Mouse (Mus musculus) left cerebral cortex, postnatal 36 days (tissue): Measurements from ENCODE around the gene Dhrs2. TPM values are rescaled to one million over a fixed set of nuclear protein-coding genes. Genes with fewer than 3 reads are reported as not detected.
A peak's percentile ranks its signal among the peaks of the same experiment; 100 is the strongest.

ENCODE experiments used
- DNase-seq, 2 experiments: peaks; one replicate each; pipeline ENCODE4 v3.0.0; 2021 to 2022; ENCODE audit warnings: low spot score in 2 of 2, mixed read lengths in 1 of 2
- intact Hi-C: fragments of 180-260 bp; cut with DNase I; formaldehyde crosslinking; loops from one replicate; pipeline ENCODE4 v1.15.1; 2025
- total RNA-seq, 2 experiments: library from RNA; stranded (reverse); gene quantifications; 2 replicates each; pipeline ENCODE4 v1.2.3; 2021

Gene Dhrs2
- total RNA-seq: not detected

- intact Hi-C loops: no loop called here
- no peak for DNase-seq
Measured at GRCm38 (mm10) chr14:55221707-55222106, at the start of gene Dhrs2. Dhrs2 (plus strand) TSS chr14:55222007.

GRCm38 (mm10) chr14:55174164-55174563 is 47.6 kb upstream of the Dhrs2 start:
- DNase-seq: no peak
- intact Hi-C loops: no loop called here

- peak; percentile 38 to 47 for DNase-seq
- intact Hi-C loops: no loop called here
Measured at GRCm38 (mm10) chr14:55177274-55177673, 44.5 kb upstream of the Dhrs2 start.

- DNase-seq: no peak
- intact Hi-C loops: no loop called here
Measured at GRCm38 (mm10) chr14:55180951-55181350, 40.9 kb upstream of the Dhrs2 start.

GRCm38 (mm10) chr14:55183231-55183630 is 38.6 kb upstream of the Dhrs2 start:
- no peak for DNase-seq

GRCm38 (mm10) chr14:55184640-55185145 is 37.1 kb upstream of the Dhrs2 start:
- no peak for DNase-seq
- intact Hi-C loops: no loop called here

More at GRCm38 (mm10) chr14:55183231-55183630, 38.6 kb upstream of the Dhrs2 start:
- intact Hi-C loops: no loop called here

GRCm38 (mm10) chr14:55188491-55188890 is 33.3 kb upstream of the Dhrs2 start:
- intact Hi-C loops: no loop called here
- DNase-seq: peak in 1 of 2 experiments; percentile 13

DNA sequence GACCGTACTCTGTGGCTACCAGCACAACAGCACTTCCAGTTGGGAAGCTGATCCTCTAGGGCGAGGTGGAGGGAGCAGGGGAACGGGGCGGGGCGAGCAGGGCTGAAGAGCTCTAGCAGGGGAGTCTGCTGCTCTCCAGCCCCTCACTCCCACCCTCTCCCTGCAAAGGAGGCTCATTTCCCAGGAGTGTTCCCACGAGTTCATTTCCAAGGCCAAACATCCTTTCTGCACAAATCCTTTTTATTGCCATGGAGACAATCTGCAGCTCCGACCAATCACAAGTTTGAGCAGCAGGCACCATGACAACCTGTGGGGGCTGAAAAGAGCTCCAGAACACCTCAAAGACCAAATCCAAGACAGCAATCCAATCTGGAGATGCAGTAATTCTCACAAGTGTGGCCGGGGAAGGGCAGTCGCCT is 32.4 kb upstream of the Dhrs2 start:
- DNase-seq: peak; percentile 69 to 74
- intact Hi-C loops: no loop called here

- no peak for DNase-seq
- intact Hi-C loops: no loop called here
Measured at GRCm38 (mm10) chr14:55193354-55193753, 28.5 kb upstream of the Dhrs2 start.

DNA sequence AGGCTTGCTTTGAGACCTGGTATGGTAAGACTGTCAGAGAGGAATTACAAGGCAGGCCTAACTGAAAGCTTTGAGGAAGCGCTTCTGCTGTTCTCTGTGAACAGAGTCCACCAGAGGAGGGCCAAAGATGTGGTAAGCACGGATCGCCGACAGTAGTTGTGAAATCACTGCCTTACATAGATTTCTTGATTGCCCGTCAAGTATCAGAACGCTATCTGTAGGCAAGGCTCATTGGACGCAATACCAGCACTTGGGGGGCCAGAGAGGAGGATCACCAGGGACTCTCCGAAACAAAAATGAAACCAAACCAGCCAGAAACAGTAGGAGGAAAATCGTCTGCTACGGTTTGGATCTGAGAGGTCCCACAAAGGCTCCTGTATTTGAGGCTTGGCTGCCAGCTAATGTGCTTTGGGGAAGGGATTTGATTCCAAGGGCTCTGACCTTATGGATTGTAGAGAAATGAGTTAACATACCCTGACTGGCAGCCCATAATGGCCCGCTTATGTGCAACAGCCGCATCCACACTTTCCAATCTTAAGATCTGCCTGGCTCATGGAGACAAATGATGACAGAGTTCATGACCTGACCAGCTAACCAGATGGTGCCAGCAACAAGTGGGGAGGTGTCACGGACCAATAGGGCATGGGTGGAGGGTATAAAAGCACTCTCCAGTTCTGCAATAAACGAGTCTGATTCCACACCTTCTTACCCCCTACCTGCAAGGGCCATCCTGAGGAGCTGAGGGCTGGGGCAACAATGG is 27.8 kb upstream of the Dhrs2 start:
- no peak for DNase-seq
- intact Hi-C loops: no loop called here

DNA sequence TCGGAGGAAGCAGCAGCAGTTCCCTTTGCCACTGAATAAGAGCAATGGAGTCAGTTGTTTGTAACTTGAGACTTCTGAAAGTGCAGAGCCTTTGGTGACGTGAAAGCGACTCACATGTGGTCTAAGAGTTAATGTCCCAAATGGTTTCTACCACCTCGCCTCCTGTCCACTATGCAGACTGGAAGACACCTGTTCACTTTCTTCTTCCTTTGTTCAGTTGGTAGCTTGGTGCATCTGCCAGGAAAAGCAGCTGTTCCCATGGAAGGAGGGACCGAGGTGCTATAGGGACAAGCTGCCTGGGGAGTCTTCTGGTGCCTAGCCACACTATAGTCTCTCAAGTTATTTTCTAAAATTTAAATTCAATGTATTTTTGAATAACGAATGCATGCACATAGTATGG is 27.0 kb upstream of the Dhrs2 start:
- DNase-seq: no peak
- intact Hi-C loops: no loop called here

GRCm38 (mm10) chr14:55197121-55197520 is 24.7 kb upstream of the Dhrs2 start:
- DNase-seq: no peak
- intact Hi-C loops: no loop called here

- DNase-seq: no peak
- intact Hi-C loops: no loop called here
Measured at GRCm38 (mm10) chr14:55198187-55198586, 23.6 kb upstream of the Dhrs2 start.

DNA sequence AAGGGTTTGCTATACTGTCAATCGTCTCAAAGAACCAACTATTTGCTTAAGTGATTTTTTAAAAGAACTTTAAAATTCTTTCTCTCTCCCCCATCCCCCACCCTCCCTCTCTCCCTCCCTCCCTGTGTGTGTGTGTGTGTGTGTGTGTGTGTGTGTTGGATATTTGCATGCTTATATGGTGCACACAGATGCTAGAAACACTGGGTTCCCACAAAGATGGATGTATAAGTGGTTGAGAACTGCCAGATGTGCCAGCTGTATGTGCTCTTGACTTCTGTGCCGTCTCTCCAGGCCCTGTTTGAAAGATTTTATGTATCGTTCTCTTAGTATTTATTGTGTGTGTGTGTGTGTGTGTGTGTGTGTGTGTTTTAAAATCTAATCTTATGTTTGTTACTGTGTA is 17.3 kb upstream of the Dhrs2 start:
- intact Hi-C loops: no loop called here

GRCm38 (mm10) chr14:55205045-55205750 is 16.6 kb upstream of the Dhrs2 start:
- intact Hi-C loops: no loop called here
- DNase-seq: peak; percentile 32 to 53

More for the DNA sequence above, 17.3 kb upstream of the Dhrs2 start:
- no peak for DNase-seq

DNA sequence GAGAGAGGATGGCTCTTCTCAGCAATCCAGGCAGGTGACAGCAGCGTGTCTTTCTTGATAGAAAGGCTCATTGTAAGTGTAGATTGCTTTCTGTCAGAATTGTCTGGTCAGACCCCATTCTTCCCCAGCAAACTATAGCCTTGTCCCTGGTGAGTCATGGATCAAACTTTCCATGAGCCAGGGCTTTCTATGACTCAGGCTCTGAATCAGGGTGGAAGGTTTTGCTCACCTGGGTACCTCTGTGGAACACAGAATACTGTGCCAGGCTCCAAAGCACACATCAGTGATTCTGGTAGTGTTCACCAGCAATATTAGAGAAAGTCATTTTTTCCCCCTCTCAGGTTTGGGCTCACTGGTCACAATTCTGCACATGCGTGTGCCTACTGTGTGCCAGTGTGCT is 13.5 kb upstream of the Dhrs2 start:
- DNase-seq: no peak
- intact Hi-C loops: no loop called here

DNA sequence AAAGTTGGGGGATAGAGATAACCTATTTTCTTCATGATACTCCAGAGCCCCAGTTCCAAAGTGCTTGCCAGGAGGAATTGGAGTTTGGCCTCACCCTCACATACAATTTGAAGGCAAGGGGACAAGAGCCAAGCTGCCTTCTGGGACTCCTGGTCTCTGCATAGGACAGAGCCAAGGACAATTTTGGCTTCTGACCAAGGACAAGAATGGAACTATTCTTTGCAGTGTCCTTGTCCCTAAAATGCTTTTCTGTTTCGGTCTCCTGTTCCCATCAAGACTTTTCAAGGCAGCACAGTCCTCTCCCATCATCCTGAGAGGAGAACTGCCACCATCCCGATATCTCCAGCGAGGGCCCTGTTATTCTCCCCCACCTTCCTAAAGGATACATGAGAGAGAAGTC is 8.2 kb upstream of the Dhrs2 start:
- intact Hi-C loops: no loop called here
- DNase-seq: no peak

DNA sequence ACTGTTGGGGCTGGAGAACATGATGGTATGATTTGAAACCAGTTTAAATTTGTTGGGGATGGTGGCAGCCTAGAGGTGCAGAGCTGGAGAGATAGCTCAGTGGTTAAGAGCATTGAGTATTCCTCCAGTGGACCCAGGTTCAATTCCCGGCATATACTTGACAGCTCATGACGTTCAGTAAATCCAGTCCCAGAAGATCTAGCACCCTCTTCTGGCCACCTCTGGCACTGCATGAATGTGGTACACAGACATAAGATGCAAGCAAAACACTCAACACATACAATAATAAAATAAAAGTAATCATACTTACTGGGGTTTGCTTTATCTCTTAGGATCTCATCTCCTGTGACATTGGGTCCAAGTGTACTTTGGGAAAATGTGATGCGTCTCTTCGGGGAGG is 7.3 kb upstream of the Dhrs2 start:
- DNase-seq: no peak
- intact Hi-C loops: no loop called here

DNA sequence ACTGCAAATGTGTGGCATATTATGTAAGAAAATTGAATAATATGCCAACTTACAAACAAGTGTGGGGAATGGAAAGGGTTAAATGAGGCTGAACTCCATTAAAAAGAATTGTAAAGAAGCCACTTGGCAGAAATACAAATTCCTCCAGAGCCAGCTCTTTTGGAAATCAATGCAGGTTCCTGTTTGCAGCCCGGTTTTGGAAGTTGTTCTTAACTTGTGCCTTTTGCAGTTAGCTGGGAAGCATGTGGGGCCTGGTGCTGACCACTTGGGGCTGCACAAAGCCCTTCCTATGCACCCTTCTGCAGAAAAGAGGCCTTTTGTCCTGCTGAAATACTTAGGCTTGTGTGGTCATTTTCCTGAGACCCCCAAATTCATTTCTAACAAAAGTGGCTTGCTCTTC is 1.4 kb downstream of the Dhrs2 start:
- DNase-seq: no peak
- intact Hi-C loops: no loop called here

- DNase-seq: peak; percentile 8 to 9
- intact Hi-C loops: no loop called here
Measured at GRCm38 (mm10) chr14:55234639-55235038, 12.8 kb downstream of the Dhrs2 start.

GRCm38 (mm10) chr14:55236685-55237084 is 14.9 kb downstream of the Dhrs2 start:
- DNase-seq: no peak
- intact Hi-C loops: no loop called here
